Mouse (Mus musculus): Measurements from ENCODE around the gene Scin. TPM values are rescaled to one million over a fixed set of nuclear protein-coding genes. Genes with fewer than 3 reads are reported as not detected.

Gene Scin
- polyA plus RNA-seq, 1 experiment: 2.6 TPM

DNA sequence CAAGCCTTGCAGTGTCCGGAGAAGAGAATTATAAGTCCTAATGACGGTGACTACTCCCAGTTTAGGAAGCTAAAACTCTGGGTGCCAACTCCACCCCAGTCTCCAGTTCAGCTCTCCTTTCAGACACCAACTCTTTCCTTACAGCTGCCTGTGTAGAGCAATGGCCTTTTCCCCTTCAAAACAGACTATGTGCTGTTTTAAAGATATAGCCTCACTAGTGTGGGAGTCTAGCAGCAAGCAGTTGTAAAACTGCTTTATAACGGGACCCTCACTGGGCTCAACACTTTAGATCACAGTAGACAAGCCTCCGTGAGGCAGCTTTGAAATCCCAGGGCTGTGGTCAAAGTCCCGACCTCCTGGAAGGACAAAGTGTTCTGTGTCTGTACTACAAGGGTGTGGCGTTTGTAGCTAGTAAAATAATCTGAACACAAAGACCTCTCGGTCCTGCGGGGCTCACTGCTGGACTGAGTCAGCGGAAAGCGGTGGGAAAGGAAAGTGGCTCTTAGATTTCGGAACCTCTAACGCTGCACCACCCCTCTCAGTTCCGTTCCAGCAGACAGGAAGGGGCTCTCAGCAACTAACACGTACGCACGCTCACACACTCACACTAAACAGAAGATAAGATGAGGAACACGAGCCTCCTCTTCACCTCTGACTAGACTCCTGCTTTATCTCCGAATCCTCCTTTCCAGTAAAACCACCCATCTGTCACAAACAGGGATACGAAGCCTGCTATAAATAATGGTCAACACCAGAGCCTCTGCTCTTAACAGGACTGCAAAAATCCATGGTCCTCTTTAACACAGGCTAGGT, 117.2 kb downstream of the Scin start:
- Histone ChIP-seq H3K9me3 (no peaks in the 10 kb centered on the region), H3K36me3 (replicated peaks; ENCODE audit: low read length) (peaks cover 2% of the 10 kb centered on the region)
- TF ChIP-seq FLI1 (IDR thresholded peaks at IDR 0.05; ENCODE audit: low read length) (no peak), GATA1 (IDR thresholded peaks at IDR 0.05; ENCODE audit: borderline replicate concordance, low read length) (0 out of 3 replicates have a peak, but pooled peaks have one; percentile 11)

DNA sequence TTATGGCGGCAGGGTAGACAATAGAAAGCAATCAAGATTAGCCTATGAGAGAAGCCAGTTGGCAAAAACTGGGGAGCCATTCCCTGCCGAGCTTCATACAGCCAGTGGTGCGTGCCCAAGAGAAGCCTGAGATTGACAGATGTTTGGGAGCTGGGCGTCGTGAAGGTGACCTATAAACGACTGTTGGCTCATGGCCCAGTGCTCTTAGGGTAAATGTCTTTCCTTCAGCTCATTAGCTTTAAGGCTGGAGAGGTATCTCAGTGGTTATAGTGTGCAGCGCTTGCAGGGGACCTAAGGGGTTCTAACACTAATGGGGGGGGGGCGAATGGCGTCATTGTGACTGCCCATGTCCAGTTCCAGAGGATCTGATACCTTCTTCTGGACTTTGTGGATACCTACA, 118.0 kb downstream of the Scin start:
- H3K36me3 ChIP-seq (replicated peaks; ENCODE audit: low read length): no peaks in the 10 kb centered on the region
- H3K9me3 ChIP-seq: no peaks in the 10 kb centered on the region
- peak overlapping the region; percentile 91 for H3K4me3 ChIP-seq (replicated peaks)
- peaks cover 71% of the 10 kb centered on the region for H3K4me1 ChIP-seq
- H3K27me3 ChIP-seq (replicated peaks): no peaks in the 10 kb centered on the region
- no peak for TF ChIP-seq FLI1 (IDR thresholded peaks at IDR 0.05; ENCODE audit: low read length)
- no peak for TF ChIP-seq GATA1 (IDR thresholded peaks at IDR 0.05; ENCODE audit: borderline replicate concordance, low read length)

More for the DNA sequence above, 117.2 kb downstream of the Scin start:
- H3K27me3 ChIP-seq (replicated peaks): no peaks in the 10 kb centered on the region
- peaks cover 71% of the 10 kb centered on the region for H3K4me1 ChIP-seq
- H3K4me3 ChIP-seq (replicated peaks): peak overlapping the region; percentile 91

DNA sequence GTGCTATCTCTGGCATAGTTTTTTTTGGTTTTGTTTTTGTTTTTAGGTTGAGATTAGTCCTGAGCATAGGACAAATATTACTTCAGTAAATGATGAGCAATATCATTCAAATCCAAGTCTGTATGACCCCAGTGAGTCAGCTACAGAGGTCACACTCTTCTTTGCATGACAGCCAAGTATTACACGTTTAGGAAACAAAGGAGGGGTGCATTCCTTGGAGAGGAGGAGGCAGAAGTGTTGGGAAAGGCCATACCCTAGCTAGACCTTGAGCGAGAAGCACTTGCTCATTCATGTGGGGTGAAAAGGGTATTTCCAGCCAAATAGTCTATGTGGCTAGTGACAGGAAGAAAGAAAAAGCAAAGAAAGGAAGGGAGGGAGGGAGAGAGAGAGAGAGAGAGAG, 124.2 kb downstream of the Scin start:
- H3K4me3 ChIP-seq (replicated peaks): no peak overlapping the region
- H3K36me3 ChIP-seq (replicated peaks; ENCODE audit: low read length): no peaks in the 10 kb centered on the region
- H3K9me3 ChIP-seq: no peaks in the 10 kb centered on the region
- TF ChIP-seq GATA1 (IDR thresholded peaks at IDR 0.05; ENCODE audit: borderline replicate concordance, low read length): no peak
- no peak for TF ChIP-seq FLI1 (IDR thresholded peaks at IDR 0.05; ENCODE audit: low read length)
- peaks cover 82% of the 10 kb centered on the region for H3K4me1 ChIP-seq
- no peaks in the 10 kb centered on the region for H3K27me3 ChIP-seq (replicated peaks)

Other genes with a start within 250 kb of the Scin start
- gene Arl4a, start 96.2 kb downstream of the Scin start, polyA plus RNA-seq (2012; ENCODE audit: insufficient read depth, low replicate concordance): 22.3 and 34.7 TPM in 2 replicates
- gene Lsmem1, start 65.3 kb upstream of the Scin start, polyA plus RNA-seq (2012; ENCODE audit: insufficient read depth, low replicate concordance): 0.27 TPM in 1 of 2 replicates, not detected in the other
- gene Ifrd1, start 114.3 kb upstream of the Scin start, polyA plus RNA-seq (2012; ENCODE audit: insufficient read depth, low replicate concordance): 40.6 and 71.8 TPM in 2 replicates